Comparison of ENCODE assay signal across 7 mouse cellular contexts in the genomic region with DNA sequence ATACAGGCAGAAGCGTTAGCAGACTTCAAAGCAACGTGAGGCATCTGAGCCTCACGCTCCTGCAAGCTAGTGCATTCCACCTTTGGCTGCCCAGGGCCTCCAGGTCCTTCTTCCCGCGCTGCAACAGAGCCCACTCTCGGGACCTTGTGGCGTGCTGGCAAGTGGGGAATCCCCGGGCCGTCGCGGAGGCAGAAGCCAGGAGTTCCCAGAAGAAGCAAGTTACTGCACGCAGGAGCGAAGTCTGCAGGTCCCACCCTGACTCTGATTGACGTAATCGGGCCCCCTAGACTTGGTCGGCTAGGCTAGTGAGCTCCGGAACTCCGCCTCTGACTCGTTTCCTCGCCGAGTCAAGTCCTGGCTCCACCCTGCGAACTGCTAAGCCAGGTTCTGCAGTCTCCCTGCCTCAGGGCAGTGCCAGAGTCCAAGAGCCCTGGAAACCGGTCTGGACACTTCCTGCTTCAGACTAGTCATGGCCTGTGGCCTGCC. TPM values are rescaled to one million over a fixed set of nuclear protein-coding genes. Genes with fewer than 3 reads are reported as not detected.
DNase-seq lines count a peak whose midpoint lies in the region; ATAC-seq and TF ChIP-seq lines count a peak whose summit lies in the region.

No protein-coding gene starts in this region.

- no peaks in the 10 kb centered on the region for H3K36me3 ChIP-seq in intestine, embryonic 16.5 days (ENCODE audit: control insufficient read depth, insufficient read depth, low read length)
- H3K36me3 ChIP-seq in neural tube, embryonic 14.5 days (ENCODE audit: control insufficient read depth, insufficient read depth, low read length): no peaks in the 10 kb centered on the region

- H3K4me2 ChIP-seq in intestine, embryonic 16.5 days (ENCODE audit: low read depth, low read length): peak overlapping the region; percentile 87
- peak overlapping the region; percentile 46 for H3K4me2 ChIP-seq in neural tube, embryonic 14.5 days (ENCODE audit: low read depth, low read length)

- WGBS in intestine, embryonic 16.5 days: under 1% methylated on average over 23 of the region's 23 CpGs
- WGBS in lung, adult 2 months: under 1% methylated on average over 23 of the region's 23 CpGs
- 2% methylated on average over 23 of the region's 23 CpGs for WGBS in neural tube, embryonic 14.5 days

- peaks cover 45% of the 10 kb centered on the region for H3K4me1 ChIP-seq in intestine, embryonic 16.5 days (ENCODE audit: control insufficient read depth, insufficient read depth, low read length)
- H3K4me1 ChIP-seq in lung, adult 2 months (ENCODE audit: control insufficient read depth, insufficient read depth, low read length): peaks cover 9% of the 10 kb centered on the region
- H3K4me1 ChIP-seq in neural tube, embryonic 14.5 days (ENCODE audit: control insufficient read depth, insufficient read depth, low read length): peaks cover 29% of the 10 kb centered on the region; the same call in 1 of the 2 replicates

- H3K9ac ChIP-seq in intestine, embryonic 16.5 days (ENCODE audit: low read depth, low read length): peak overlapping the region; percentile 74
- peak overlapping the region; percentile 42 for H3K9ac ChIP-seq in neural tube, embryonic 14.5 days (replicated peaks; ENCODE audit: low read depth, low read length)

- intact Hi-C loops in gastrocnemius, postnatal 36 days (cut with DNase I): no loop called here

- DNase-seq in R1 (ENCODE audit: low read depth, low spot score): peak; percentile 93
- DNase-seq in cerebellum, postnatal 36 days: peak; percentile 35 to 48
- DNase-seq in gastrocnemius, postnatal 36 days: peak; percentile 55 to 56
- DNase-seq in lung, adult 2 months: peak; percentile 85
- peak; percentile 71 for DNase-seq in urinary bladder, adult 2 months (ENCODE audit: low spot score)

- peak overlapping the region; percentile 50 for H3K4me3 ChIP-seq in intestine, embryonic 16.5 days (ENCODE audit: low read length)
- peak overlapping the region; percentile 65 for H3K4me3 ChIP-seq in lung, adult 2 months (replicated peaks; ENCODE audit: extremely low read depth, low read depth, low read length)
- peak overlapping the region; percentile 28 for H3K4me3 ChIP-seq in neural tube, embryonic 14.5 days (ENCODE audit: low read depth, low read length)

- peak overlapping the region; percentile 96 for H3K27ac ChIP-seq in intestine, embryonic 16.5 days (ENCODE audit: low read length)
- peak overlapping the region; percentile 78 for H3K27ac ChIP-seq in neural tube, embryonic 14.5 days (ENCODE audit: low read depth, low read length)

- H3K9me3 ChIP-seq in intestine, embryonic 16.5 days (ENCODE audit: control insufficient read depth, low read length): no peaks in the 10 kb centered on the region
- H3K9me3 ChIP-seq in neural tube, embryonic 14.5 days (ENCODE audit: control insufficient read depth, low read length): no peaks in the 10 kb centered on the region

- no peaks in the 10 kb centered on the region for H3K27me3 ChIP-seq in intestine, embryonic 16.5 days (replicated peaks; ENCODE audit: control insufficient read depth, insufficient read depth, low read length)
- no peaks in the 10 kb centered on the region for H3K27me3 ChIP-seq in neural tube, embryonic 14.5 days (ENCODE audit: control insufficient read depth, insufficient read depth, low read length)

- ATAC-seq in intestine, embryonic 16.5 days: peak; percentile 86
- peak; percentile 25; the same call in 1 of the 2 replicates for ATAC-seq in neural tube, embryonic 14.5 days (ENCODE audit: low read depth)

- TF ChIP-seq POLR2A in lung, adult 2 months (IDR thresholded peaks at IDR 0.05; ENCODE audit: borderline replicate concordance, extremely low read depth, low read depth, low read length): peak; percentile 87; the same call in 1 of the 2 replicates

- no peak for TF ChIP-seq CTCF in lung, adult 2 months (IDR thresholded peaks at IDR 0.05; ENCODE audit: insufficient read depth, low read length)

RNA-seq across cellular contexts. Expression of a gene that starts 6.0 kb away (rescaled TPM):
- total RNA-seq in gastrocnemius, postnatal 36 days (2021): 1 to 10 TPM; 5.6 to 9.3 TPM
- polyA plus RNA-seq in intestine, embryonic 16.5 days (2015; fragmentation: Nextera tagmentation; extraction: Ambion mirVana): 77.7 and 78.7 TPM in 2 replicates
- polyA plus RNA-seq in lung, adult 2 months (2012; rRNA removed): 34.6 and 47.1 TPM in 2 replicates
- 14.4 and 20.9 TPM in 2 replicates for polyA plus RNA-seq in neural tube, embryonic 14.5 days (2014; fragmentation: Nextera tagmentation; extraction: Ambion mirVana)
- polyA plus RNA-seq in urinary bladder, adult 2 months (2012; rRNA removed): 14.7 and 23.3 TPM in 2 replicates

RNA-seq across cellular contexts. Expression of a gene that starts 29.4 kb away (rescaled TPM):
- total RNA-seq in gastrocnemius, postnatal 36 days (2021): 10 to 100 TPM; 39.8 to 43.3 TPM
- 60.0 and 67.1 TPM in 2 replicates for polyA plus RNA-seq in intestine, embryonic 16.5 days (2015; fragmentation: Nextera tagmentation; extraction: Ambion mirVana)
- 87.5 and 99.1 TPM in 2 replicates for polyA plus RNA-seq in lung, adult 2 months (2012; rRNA removed)
- 59.8 and 70.2 TPM in 2 replicates for polyA plus RNA-seq in neural tube, embryonic 14.5 days (2014; fragmentation: Nextera tagmentation; extraction: Ambion mirVana)
- polyA plus RNA-seq in urinary bladder, adult 2 months (2012; rRNA removed): 71.7 and 76.3 TPM in 2 replicates

RNA-seq across cellular contexts. Expression of a gene that starts 31.0 kb away (rescaled TPM):
- total RNA-seq in gastrocnemius, postnatal 36 days (2021): 10 to 100 TPM; 18.1 to 20.1 TPM
- 11.0 and 14.8 TPM in 2 replicates for polyA plus RNA-seq in intestine, embryonic 16.5 days (2015; fragmentation: Nextera tagmentation; extraction: Ambion mirVana)
- polyA plus RNA-seq in lung, adult 2 months (2012; rRNA removed): 72.5 and 81.8 TPM in 2 replicates
- polyA plus RNA-seq in neural tube, embryonic 14.5 days (2014; fragmentation: Nextera tagmentation; extraction: Ambion mirVana): 15.3 and 16.6 TPM in 2 replicates
- 39.5 and 49.4 TPM in 2 replicates for polyA plus RNA-seq in urinary bladder, adult 2 months (2012; rRNA removed)

RNA-seq across cellular contexts. Expression of a gene that starts 44.6 kb away (rescaled TPM):
- 1 to 10 TPM in 1 of 2 experiments, under 1 TPM in 1; 0.96 to 1.4 TPM for total RNA-seq in gastrocnemius, postnatal 36 days (2021)
- 4.9 and 5.0 TPM in 2 replicates for polyA plus RNA-seq in intestine, embryonic 16.5 days (2015; fragmentation: Nextera tagmentation; extraction: Ambion mirVana)
- polyA plus RNA-seq in lung, adult 2 months (2012; rRNA removed): 20.2 and 21.9 TPM in 2 replicates
- 1.3 and 3.6 TPM in 2 replicates for polyA plus RNA-seq in neural tube, embryonic 14.5 days (2014; fragmentation: Nextera tagmentation; extraction: Ambion mirVana)
- 7.8 and 8.7 TPM in 2 replicates for polyA plus RNA-seq in urinary bladder, adult 2 months (2012; rRNA removed)

Comparison
In these comparisons a context has a peak if more than half of its experiments do, and no peak if none do; other contexts are left out.
1. Peak in every context shown above with its lines: DNase-seq, ATAC-seq, H3K4me3 ChIP-seq and H3K27ac ChIP-seq.
2. DNase-seq: peak in every context shown above with its lines; median percentile 93 in R1; 85 in lung, adult 2 months; 71 in urinary bladder, adult 2 months; 56 in gastrocnemius, postnatal 36 days; 42 in cerebellum, postnatal 36 days.